Mouse (Mus musculus) thymus, postnatal 14 days (tissue): ENCODE measurements around the gene Vrk2.

Experiments
- DNase-seq: peaks from one replicate; pipeline ENCODE4 v3.0.0; 2021

Vrk2 gene

DNA sequence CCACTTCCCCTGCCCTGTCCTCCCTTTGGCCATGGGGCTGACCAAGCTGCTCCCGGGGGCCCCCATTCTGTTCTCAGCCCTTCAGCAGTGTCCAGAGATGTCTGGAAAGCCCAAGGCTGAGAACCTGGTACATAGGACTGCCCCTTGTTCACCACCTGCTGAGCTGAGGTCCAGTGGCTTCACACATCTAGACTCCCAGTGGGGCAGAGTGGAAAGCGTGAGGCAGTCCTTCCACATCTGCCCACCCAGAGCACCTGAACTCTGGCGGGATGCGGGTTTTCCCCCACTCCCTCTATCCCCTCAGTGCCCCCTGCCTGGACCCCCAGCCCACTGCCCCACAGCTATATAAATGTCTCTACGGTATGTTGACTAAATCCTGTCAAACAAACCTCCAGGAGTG lies 56.0 kb downstream of the Vrk2 start:
- no peak for DNase-seq

DNA sequence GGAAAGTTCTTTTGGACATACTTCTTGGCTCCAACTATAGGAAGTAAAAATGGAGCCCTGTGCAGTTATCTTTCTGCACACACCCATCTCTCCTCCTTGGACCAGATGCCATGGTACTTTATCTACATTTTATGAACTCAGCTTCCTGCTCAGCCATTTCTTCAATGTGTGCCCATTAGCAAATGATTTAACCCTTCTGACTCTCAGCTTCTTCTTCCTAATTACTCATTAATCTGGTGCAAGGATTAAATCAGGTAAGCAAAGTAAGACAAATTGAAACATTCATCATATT lies 60.0 kb downstream of the Vrk2 start:
- DNase-seq, result no peak

DNA sequence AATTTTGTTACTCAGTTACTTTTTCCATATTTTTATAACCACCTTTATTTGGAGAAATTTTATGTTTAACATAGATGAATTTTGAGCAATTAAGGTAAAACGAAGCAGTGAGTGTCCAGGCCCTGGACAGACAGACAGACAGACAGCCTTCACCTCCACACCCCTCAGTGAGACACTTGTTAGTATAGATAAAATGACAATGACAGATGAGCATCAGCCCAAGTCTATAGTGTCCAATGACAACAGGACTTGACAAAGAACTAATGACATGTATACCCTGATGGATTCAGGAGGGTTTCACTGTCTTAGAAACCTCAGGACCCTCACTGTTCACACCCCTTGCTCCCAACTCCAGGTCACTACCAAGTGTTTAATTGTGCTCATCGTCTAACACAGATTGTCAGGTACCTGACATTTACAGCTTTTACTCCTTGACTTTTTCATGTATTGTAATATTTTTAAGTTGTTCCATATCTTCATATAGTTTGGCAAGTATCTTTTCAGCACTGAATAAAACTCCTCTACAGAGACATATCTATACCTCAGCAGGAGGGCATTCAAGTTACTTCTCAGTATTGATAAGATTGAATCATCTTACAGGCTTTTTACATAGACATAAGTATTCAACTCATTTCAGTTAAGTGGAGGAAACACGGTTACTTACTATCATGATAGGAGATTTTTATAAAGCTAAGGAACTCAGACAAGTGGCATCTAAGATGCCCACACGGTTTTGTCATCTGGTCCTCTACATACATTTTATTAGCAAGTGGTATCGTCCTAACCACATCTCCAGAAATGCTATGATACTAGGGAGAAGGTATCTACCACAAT lies 60.6 kb downstream of the Vrk2 start:
- DNase-seq, result no peak

DNA sequence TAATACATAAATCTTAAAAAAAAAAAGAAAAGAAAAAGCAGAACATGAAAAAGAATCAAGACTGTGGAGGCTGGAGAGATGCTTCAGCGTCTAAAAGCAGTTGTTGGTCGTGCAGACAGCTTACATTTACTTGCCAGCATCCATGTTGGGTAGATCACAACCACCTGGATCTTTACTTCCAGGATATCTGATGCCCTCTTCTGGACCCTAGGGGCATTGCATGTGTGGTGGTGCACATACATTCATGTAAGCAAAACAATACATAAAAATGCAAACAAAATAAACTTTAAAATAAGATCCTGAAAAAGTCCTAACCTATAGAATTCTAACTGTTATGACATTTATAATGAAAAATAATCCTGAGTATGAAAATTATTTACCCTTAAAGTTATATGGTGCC lies 66.9 kb downstream of the Vrk2 start:
- peak; percentile 14 for DNase-seq

DNA sequence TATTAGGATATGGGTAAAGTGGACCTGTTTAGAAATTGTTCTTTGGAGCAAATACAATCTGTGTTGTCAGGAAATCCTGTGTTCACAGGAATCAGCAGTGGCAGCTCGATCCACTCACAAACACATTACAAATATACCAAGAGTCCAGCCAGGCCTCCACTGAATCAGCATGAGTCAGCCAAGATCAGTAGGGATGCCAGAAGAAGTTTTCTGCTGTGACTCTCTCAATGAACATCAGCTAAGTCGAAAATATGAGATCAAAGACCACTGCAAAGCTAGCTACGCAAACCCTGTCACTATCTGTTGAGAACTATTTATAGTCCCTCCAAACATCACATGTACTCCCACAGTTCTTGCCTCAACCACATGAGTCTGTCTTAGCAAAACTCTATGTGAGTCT lies 74.8 kb downstream of the Vrk2 start:
- DNase-seq, result no peak

DNA sequence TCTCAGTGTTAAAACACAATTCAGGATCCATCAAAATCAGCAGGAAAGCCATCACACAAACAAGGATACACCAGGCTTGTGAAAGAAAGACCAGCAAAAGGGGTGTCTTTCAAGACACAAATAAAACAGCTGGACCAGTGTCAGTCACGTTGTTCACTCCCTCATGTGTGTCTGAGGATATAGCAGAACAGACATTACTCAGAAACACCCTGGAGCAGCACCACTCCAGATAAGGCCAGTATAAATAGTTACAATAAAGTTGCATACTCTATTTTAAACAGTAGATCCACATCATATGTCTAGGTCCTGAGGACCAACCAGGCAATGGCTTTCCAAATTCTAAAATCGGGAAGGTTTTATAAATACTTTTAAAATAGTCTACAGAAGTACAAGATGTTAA lies 77.7 kb downstream of the Vrk2 start:
- DNase-seq, result no peak

DNA sequence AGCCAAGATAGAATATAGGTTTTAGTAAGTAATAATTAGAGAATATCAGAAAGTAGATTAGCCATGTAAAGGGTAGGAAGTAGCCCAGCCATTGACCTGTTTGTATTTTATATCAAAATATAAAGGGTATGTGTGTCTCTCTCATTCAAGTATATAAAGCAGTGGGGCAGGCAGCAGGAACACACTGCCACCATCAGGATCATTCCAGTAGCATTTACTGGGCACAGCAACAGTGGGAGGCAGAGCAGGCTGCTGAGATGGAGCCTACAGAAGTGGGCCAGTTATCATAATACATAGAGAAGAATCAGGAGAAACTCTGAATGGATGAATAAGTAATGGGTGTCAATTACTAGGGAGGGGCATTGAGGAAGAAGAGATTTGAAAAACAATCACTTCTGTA lies 80.1 kb downstream of the Vrk2 start:
- DNase-seq, result no peak

DNA sequence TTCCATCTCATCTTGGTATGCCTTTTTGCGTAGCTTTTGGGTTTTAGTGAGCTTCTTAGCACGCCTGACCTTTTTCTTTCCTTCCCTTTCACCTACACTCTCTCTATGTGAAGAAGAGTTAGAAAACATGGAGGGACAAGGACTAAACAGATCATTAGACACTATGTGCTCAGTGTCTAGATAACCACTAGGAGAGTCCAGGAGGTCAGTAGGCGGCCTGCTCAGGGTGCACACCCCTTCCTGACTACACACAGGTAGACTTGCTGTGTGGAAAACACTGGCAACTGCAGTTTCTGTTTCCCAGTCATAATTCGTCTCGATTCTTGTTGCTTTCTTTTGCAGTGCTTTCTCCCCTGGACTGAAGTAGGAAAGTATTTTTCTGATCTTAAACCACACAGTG lies 97.8 kb downstream of the Vrk2 start:
- no peak for DNase-seq

DNA sequence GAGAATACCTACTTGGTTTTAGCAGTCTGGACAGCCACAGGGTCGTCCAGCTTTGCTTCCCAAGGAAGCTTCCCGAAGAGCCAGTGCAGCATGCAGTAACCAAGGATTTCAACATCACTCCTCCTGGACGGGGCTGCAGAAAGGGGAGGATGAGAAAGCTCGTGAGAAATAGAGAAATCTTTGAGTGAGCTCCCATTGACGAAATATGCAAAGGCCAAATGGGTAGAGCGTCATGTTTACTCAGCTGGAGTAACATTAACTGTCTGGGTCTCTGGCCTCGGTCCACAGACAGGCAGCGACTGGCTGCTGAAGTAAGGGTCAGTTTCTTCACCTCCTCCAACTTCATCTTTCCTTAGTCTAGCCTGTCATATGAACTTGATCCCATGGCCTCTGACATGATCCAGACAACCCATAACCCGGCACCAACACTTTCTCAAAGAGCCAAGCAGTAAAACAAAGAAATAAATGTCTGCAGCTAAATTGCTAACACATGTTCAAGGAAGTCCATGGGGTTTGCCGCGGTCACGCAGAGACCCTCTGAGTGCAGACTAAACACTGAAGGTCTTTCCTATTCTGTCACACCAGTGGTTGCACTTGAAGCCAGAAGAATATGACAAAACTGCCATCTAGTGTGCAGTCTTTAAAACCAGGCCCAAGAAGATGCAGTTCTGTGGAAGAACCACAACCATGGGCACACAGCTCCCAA lies 103.9 kb downstream of the Vrk2 start:
- no peak for DNase-seq

DNA sequence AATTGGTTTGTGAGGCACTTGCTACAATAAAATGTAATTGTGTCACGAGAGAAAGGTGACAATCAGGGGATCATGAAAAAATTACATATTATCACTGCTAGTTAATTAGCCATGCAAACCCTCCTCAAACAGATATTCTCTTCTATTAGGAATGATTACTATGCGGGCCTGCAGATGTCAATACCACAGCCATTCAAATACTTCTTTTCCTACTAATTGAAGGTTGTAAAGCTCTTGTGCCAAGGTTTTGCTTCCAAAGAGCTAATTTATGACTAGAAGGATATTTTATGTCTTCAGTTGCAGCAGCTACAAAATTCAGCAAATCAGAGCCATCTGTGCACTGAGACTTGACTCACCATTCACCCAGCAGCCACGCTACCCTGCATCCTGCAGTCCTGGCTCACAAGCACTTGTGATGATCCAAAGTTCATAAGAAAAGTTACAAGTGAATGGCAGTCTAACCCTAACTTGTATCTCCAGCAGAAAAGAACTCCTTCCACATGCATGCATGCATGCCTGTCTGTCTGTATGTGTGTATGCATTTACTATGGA lies 112.0 kb downstream of the Vrk2 start:
- DNase-seq, result no peak

DNA sequence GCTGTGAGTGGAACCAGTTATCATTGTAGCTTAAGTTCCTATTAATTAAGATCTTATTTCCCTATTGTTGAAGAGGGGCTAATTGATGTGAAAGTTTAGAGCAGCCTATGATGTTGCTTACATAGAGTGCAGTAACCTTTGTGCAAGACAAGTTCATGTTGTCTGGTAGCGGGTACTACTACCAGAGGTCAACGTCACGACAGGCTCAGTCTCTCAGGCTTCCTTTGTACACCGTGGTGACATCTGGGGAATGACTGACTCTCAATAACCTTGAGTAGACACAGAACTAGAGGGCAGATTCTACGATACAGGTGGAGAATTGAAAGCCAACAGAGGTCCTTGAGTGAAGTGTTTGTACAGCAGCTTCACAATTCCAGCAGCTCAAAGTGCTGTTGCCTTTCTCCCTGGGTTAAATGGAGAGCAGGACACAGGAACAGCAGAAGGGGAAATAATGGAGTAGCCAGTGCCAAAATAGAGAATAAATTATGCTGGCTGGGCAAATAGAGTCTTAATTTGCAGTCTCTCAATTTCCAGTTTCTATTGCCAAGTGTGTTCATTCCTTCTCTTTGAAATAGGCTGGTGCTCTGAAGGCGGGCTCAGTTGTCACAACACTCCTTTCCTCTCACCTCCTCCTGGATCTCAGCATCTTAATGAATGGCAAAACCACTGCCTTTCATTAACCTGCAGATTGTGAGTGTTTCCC lies 116.6 kb downstream of the Vrk2 start:
- no peak for DNase-seq

DNA sequence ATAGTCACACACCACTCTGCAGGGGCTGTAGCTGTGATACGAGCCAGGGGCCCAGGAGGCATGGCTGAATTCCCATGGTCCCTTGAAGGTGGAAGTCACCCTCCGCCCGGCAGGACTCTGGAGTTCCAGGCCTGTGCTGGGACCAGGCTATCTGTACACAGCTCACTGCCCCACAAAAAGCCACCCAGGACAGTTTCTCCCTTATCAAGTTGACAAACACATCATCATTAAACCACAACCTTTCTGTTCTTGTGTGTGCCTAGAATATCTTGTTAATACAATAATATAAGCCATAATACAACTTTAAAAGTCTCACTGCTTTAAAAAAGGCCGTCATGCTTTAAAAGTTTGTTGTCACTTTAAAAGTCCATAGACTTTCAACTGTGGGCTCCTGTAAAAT lies 139.7 kb downstream of the Vrk2 start:
- DNase-seq, result no peak

DNA sequence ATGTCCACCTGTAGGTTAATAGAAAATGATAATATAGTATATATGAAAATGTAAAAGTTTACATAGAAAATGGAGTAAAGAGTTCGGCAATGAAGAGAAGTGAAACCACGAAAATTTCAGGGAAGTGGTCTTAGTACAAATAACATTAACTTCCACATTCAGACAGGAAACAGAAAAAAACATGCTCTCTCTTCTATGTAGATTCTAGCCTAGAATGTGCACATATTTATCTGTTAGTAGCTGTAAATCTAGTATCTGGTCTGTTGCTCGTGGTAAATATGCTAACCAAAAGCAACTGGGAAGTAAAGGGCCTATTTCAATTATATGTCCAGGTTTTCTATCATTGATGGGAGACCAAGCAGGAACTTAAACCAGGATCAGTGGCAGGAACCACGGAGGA lies 141.1 kb downstream of the Vrk2 start:
- no peak for DNase-seq

DNA sequence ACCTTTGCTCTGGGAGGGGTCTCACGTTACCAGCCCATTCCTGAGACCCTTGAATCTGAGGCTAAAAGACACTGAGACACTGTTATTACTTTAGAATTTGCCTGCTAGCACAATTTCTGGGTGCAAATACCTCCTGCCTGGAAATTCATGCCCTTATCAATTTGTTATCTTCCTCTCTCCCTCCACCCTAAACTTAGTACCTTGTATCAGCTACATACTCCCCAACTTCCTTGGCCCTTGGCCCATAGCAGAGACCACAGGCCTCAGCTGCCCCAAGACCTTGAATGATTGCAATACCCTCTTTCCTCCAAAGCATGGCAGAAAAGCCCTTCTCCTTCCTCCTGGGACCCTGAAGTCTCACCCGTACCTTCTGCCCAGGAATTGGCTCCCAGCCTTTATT lies 142.6 kb downstream of the Vrk2 start:
- DNase-seq, result no peak

DNA sequence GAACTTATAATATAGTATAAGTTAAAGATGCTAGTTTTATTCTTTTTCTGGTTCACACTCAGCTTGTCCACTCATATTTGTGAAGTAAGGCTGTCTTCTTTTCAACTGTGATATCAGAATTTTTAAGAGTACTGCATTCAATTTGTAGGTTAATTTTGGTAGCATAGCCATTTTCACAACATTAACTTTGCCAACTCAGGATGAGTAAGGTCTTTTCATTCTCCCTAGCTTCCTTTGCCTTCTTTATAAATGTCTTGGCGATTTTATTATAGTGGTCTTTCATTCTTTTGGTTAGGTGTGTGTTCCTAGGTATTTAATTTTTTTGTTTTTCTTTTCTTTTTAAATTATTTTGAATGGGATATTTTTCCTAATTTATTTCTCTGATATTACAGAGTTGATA lies 143.2 kb downstream of the Vrk2 start:
- DNase-seq, result no peak

DNA sequence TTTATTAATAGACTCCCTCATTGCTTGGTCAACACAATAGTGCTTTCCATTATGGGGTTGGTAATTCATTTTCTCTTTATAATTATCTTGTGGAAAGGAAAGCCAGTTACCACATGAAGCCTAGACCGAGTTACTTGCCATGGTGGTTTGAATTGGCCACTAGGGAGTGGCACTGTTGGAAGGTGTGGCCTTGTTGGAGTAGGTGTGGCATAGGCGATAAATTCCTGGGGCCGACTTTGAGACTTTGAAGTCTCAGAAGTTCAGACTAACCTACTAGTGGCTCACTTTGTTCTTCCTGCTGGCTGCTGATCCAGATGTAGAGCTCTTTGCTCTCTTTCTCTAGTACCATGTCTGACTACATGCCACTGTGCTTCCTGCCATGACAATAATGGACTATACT lies 144.0 kb downstream of the Vrk2 start:
- DNase-seq, result no peak

DNA sequence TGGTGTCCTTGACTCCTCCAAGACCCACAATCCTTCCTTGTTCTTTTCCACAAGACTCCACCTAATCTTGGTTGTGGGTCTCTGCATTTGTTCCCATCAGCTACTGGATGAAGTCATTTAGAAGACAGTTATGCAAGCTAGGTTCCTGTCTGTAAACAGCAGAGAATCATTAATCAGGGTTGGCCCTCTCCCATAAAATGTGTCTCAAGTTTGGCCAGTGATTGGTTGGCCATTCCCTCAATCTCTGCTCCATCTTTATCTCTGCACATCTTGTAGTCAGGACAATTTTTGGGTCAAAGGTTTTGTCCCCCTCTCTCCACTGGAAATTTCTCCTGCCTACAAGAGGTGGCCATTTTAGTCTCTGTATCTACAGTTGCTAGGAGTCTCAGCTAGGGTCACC lies 149.4 kb downstream of the Vrk2 start:
- no peak for DNase-seq

DNA sequence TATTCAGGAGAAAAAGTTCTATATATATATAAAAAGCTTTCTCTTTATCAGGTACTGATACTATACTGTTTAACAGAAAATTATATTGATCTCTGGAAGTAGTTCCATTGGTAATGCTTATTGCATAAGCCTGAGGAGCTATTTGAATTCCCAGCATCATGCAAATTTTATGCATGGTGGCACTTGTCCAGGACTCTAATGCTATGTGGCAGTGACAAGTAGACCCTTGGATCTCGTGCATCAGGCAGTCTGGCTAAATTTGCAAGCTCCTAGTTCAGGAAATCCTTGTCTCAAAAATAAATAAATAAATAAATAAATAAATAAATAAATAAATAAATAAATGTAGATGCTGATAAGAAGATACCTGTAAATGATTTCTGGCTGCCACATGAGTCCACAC lies 152.7 kb downstream of the Vrk2 start:
- DNase-seq, result no peak

DNA sequence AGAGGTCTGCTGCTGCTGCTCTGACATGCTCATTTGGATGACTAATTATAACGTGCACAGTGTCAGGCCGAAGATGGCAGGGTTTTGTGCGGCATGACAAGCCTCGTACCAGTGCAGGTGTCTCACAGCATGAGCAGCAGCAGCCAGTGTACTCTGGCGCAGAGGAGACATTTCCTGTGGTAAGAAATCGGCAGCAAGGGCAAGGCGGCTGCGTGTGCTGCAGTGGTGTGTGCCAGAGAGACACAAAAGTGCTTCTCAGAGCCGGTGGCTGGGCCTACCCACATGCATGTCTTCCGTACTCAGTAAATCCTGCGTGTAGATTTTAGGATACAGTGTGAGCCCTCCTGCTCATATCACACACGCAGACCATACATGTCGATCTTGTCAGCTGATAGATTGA lies 156.0 kb downstream of the Vrk2 start:
- peak; percentile 56 for DNase-seq

DNA sequence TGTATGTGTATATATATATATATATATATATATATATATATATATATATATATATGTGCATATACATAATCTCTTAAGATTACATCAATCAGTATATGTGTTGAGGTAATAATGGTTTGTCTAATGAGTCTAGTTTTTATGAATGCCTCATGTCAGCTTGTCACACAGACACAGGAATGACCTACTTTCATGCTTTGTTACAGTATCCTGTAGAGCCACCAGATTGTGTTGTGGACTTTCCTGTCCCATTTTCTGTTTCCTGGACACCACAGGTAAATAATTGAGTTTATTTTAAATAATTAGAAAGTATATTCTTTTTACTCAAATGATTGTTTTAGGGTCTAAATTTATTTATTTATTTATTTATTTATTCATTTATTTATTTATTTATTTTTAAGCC lies 159.6 kb downstream of the Vrk2 start:
- no peak for DNase-seq

DNA sequence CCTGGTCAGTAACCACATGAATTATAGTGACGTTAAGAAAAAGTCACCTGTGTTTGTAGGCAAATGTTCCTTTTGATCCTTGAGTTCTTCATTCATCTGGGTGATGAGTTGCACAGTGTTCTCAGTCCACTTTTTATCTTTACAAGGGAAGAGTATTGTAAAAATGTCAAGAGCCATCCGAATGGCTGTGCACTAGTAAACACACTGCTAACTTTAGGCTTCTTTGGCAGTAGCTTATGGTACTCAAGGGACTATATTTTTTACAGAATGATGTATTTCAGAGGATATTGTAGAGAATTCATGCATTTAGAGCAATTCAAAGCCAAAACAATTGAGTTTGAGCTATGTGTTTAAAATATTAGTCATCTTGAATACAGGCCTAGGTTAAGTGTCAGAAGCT lies 172.3 kb downstream of the Vrk2 start:
- no peak for DNase-seq
